Mouse (Mus musculus) small intestine, adult 2 months (tissue): ENCODE measurements around the gene Hjurp. TPM values are rescaled to one million over a fixed set of nuclear protein-coding genes. Genes with fewer than 3 reads are reported as not detected.

Experiments
- H3K27ac ChIP-seq: fragments of 200-500 bp; 2 replicates; pipeline ENCODE4 v1.5.1; 2012; ENCODE audit warnings: low read depth, low read length, control low read depth, inconsistent platforms; ENCODE audit not compliant: insufficient read depth
- H3K27me3 ChIP-seq: fragments of 200-500 bp; 2 replicates; pipeline ENCODE4 v1.6.1; 2012; ENCODE audit warnings: mild to moderate bottlenecking, moderate library complexity, low read length, inconsistent platforms; ENCODE audit not compliant: control insufficient read depth, insufficient read depth
- H3K36me3 ChIP-seq: fragments of 200-500 bp; 2 replicates; pipeline ENCODE4 v1.6.1; 2012; ENCODE audit warnings: mild to moderate bottlenecking, low read length, control low read depth, inconsistent platforms; ENCODE audit not compliant: control insufficient read depth, insufficient read depth
- H3K4me1 ChIP-seq: fragments of 200-500 bp; 2 replicates; pipeline ENCODE4 v1.6.1; 2012; ENCODE audit warnings: low read length, inconsistent platforms, mixed read lengths; ENCODE audit not compliant: control insufficient read depth, insufficient read depth, insufficient read length
- H3K4me3 ChIP-seq: fragments of 200-500 bp; 2 replicates; pipeline ENCODE4 v1.5.1; 2012; ENCODE audit warnings: low read depth, mild to moderate bottlenecking, control low read depth, inconsistent platforms, low read length, moderate library complexity
- CTCF ChIP-seq: fragments of 200-500 bp; IDR thresholded peaks from 2 replicates; pipeline ENCODE4 v1.5.1; 2012; ENCODE audit warnings: low read depth, mild to moderate bottlenecking, control low read depth, inconsistent platforms, low read length, moderate library complexity, mixed read lengths; ENCODE audit not compliant: insufficient replicate concordance, insufficient read length; ENCODE audit errors: extremely low read depth
- POLR2A ChIP-seq: fragments of 200-500 bp; IDR thresholded peaks from 2 replicates; pipeline ENCODE4 v1.6.1; 2012; ENCODE audit warnings: low read depth, mild to moderate bottlenecking, control low read depth, inconsistent platforms, low read length, moderate library complexity
- WGBS: fragments of 180-500 bp; shearing (Covaris S2); methylation state at CpG from one replicate; pipeline ENCODE4 v1.1.7; 2018; 5-methylcytosine and 5-hydroxymethylcytosine counted together
- polyA plus RNA-seq: library from polyadenylated mRNA; depleted of rRNA; stranded (reverse); fragments of >200 nt; gene quantifications from 2 replicates; pipeline ENCODE4 v1.2.3, GENCODE M21; 2012

Gene Hjurp
- polyA plus RNA-seq, 1 experiment, result 23.4 TPM

DNA sequence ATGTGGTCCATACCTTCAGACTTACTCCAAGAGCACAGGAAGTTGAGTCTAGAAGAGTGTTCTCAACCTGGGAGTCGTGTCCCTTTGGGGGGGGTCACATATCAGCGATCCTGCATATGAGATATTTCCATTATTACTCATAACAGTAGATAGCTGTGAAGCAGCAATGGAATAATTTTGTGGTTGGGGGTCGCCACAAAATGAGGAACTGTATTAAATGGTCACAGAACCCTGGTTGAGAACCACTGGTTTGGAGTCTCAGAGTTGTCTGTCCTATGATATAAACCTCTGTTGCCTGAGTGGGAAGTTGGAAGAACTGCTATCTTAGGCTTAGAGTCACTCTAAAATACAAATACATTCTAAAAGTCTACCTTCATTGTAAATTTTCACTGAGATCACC lies 32.5 kb upstream of the Hjurp start:
- no peaks in the 10 kb centered on the region for H3K27me3 ChIP-seq
- TF ChIP-seq POLR2A (no peak), CTCF (no peak)
- 45% methylated on average over 3 of the region's 3 CpGs for WGBS
- no peak overlapping the region for H3K4me3 ChIP-seq
- H3K27ac ChIP-seq, result no peak overlapping the region
- H3K36me3 ChIP-seq, result no peaks in the 10 kb centered on the region
- H3K4me1 ChIP-seq, result no peaks in the 10 kb centered on the region

DNA sequence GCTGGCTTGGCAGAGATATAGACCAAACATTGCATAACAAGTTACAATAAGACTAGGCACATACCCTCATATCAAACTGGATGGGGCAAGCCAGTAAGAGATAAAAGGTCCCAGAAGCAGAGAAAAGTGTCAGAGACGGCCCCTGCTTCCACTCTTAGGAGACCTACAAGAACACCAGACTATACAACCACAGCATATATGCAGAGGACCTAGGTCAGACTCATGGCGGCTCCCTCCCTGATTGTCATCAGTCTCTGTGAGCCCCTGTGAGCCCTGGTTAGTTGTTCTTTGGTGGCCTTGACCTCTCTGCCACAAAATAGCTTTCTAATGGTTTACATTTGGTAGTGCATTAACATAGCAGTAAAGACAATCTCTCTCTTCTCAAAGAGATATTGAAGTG lies 31.6 kb upstream of the Hjurp start:
- Histone ChIP-seq H3K4me3 (no peak overlapping the region), H3K27me3 (no peaks in the 10 kb centered on the region), H3K36me3 (no peaks in the 10 kb centered on the region), H3K4me1 (no peaks in the 10 kb centered on the region), H3K27ac (no peak overlapping the region)
- WGBS, result 45% methylated on average over 2 of the region's 2 CpGs
- no peak for TF ChIP-seq CTCF
- TF ChIP-seq POLR2A, result no peak

DNA sequence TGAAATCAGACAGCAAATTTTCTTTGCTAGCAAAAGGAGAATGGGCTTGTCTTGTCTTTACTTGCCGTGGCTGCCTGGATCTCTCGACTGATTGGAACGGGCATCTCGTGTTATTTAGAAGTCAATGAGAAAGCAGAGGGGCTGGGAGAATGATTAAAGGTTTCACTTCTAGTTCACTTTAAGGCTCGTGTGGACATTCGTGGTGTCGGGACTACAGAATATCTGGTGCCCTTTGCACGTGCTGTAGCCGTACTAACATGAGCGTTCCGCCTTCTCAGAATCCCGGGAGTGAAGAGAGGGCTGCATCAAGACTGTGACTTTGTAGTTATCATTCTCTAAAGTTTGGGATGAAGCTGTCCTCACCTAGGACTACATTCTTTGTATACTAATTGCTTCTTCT lies 29.7 kb upstream of the Hjurp start:
- Histone ChIP-seq H3K36me3 (no peaks in the 10 kb centered on the region), H3K27ac (no peak overlapping the region), H3K27me3 (no peaks in the 10 kb centered on the region), H3K4me1 (no peaks in the 10 kb centered on the region), H3K4me3 (no peak overlapping the region)
- no peak for TF ChIP-seq CTCF
- TF ChIP-seq POLR2A, result no peak
- 66% methylated on average over 12 of the region's 12 CpGs for WGBS

DNA sequence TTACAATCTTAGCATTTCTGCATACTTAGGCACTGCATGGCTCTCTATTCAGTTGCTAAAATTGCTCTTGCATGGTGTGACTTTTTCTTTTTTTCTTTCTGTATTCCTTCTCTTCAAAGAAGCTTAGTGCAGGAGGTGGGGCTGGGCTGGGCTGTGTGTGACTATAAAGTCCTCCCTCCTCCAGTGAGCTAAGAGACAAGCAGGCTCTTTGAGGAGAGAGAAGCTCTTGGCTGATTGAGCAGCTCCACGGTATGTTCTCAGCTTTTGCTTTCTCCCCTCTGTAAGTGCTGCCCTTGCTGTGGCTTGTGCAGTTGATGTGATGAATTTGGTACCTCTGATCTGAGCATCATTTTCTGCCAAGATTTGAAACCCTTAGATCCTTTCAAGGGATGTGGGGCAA lies 29.1 kb upstream of the Hjurp start:
- no peak for TF ChIP-seq POLR2A
- TF ChIP-seq CTCF, result peak; percentile 19; the same call in 1 of the 2 replicates
- H3K36me3 ChIP-seq, result no peaks in the 10 kb centered on the region
- 55% methylated on average over 1 of the region's 1 CpGs for WGBS
- H3K4me3 ChIP-seq, result no peak overlapping the region
- H3K4me1 ChIP-seq, result no peaks in the 10 kb centered on the region
- H3K27me3 ChIP-seq, result no peaks in the 10 kb centered on the region
- H3K27ac ChIP-seq, result no peak overlapping the region

DNA sequence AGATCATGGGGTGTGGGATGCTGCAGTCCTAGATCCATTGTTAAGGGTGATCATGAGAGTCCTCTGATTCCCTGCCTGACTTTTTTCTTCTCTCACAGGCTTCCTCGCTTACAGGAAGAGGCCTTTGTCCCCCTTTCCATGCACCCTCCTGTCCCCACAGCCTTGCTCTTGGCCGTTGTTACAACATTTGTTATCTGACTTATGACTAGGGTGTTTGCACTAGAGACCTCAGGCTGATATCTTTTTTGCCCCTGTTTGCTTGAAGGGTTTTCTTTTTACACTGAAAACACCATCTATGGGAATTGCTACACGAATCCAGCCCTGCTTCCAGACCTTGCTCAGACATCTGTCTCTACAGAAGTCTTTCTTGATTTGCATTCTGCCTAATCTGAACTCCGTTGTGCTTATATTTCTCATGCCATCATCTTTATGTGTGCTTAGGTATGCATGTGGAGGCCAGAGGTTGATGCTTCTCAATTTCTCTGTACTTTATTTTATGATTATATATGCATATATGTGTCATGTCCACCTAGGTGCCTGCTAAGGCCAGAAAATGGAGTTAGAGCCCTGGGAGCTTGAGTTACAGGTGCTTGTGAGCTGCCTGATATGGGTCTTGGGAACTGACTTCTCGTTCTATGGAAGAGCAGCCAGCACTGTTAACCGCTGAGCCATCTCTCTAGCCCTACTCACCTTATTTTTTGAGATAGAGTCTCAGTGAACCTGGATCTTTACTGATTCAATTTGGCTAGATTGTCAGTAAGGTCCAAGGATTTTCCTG lies 27.8 kb upstream of the Hjurp start:
- WGBS, result 35% methylated on average over 6 of the region's 6 CpGs
- no peak overlapping the region for H3K4me3 ChIP-seq
- H3K36me3 ChIP-seq, result no peaks in the 10 kb centered on the region
- H3K4me1 ChIP-seq, result no peaks in the 10 kb centered on the region
- no peak overlapping the region for H3K27ac ChIP-seq
- no peaks in the 10 kb centered on the region for H3K27me3 ChIP-seq
- TF ChIP-seq POLR2A (no peak), CTCF (no peak)

DNA sequence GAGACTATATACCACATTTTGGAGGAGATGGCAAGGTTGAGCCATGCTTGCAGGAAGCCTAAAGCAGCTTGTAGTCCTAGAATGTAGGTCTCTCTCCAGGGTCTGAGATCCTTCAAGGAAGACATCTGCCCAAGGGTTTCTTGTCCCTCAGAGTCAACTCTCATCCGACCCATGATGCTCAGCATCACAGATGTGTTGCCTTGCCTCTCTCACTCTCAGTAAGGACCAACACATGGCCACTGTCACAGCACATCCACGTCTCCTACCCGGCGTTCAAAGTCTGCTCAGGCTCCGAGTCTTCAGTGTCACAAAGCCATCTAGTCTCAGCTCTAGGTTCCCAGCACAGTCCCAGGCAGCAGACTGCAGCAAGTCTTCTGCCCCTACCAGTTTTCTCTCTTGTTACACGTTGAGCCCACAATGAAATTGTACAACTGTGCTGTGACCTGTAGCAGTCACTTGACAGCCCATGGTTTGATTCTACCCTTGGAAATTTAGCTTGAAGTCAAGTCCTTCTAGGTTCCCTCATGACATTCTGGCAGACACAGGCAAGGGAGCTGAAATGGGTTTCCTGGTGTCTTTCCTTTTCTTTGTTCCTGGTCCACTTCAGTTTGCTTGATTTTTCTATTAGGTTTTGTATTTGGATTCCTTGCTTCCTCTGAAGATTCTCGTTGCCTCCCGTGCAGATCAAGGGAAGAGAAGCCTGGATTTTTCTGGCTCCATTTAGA lies 27.0 kb upstream of the Hjurp start:
- no peaks in the 10 kb centered on the region for H3K4me1 ChIP-seq
- 58% methylated on average over 8 of the region's 8 CpGs for WGBS
- H3K36me3 ChIP-seq, result no peaks in the 10 kb centered on the region
- TF ChIP-seq POLR2A (no peak), CTCF (no peak)
- H3K4me3 ChIP-seq, result no peak overlapping the region
- no peak overlapping the region for H3K27ac ChIP-seq
- H3K27me3 ChIP-seq, result no peaks in the 10 kb centered on the region

DNA sequence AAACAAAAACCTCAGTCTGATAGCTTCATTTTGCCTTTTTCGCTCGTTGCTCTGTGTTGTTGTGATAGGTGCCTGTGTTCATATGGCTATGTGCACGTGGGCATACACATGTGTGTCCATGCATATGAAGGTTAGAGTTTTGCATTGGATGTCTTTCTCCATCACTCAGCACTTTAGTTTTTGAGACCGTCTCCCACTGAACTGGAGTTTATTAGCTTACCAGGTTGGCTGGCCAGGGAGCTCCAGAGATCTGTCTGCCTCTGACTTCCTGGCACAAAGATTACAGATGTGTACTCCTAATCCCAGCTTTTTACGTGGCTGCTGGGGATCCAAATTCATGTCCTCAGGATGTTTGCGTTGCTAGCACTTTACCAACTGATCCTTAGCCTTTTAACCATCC lies 26.3 kb upstream of the Hjurp start:
- H3K4me3 ChIP-seq, result no peak overlapping the region
- no peaks in the 10 kb centered on the region for H3K36me3 ChIP-seq
- H3K27me3 ChIP-seq, result no peaks in the 10 kb centered on the region
- H3K4me1 ChIP-seq, result no peaks in the 10 kb centered on the region
- TF ChIP-seq POLR2A (no peak), CTCF (no peak)
- H3K27ac ChIP-seq, result no peak overlapping the region
- WGBS, result 64% methylated on average over 6 of the region's 6 CpGs
